Mouse (Mus musculus) midbrain, embryonic 11.5 days (tissue): ENCODE results near the gene Cachd1. TPM values are rescaled to one million over a fixed set of nuclear protein-coding genes. Genes with fewer than 3 reads are reported as not detected.

Source experiments
- ATAC-seq: fragments of 200-750 bp; cut with Nextera tagmentation; 2 replicates; pipeline ENCODE4 v1.8.0; 2017; ENCODE audit warnings: moderate TSS enrichment, moderate library complexity; ENCODE audit not compliant: low FRiP score
- DNase-seq: peaks from one replicate; pipeline ENCODE4 v3.0.0; 2015; ENCODE audit warnings: low spot score; ENCODE audit errors: missing footprints
- H3K27ac ChIP-seq: fragments of 300-500 bp; sonication (generic); 2 replicates; pipeline ENCODE4 v1.5.1; 2014; ENCODE audit warnings: low read depth, low read length
- H3K27me3 ChIP-seq: fragments of 300-500 bp; sonication (generic); 2 replicates; pipeline ENCODE4 v1.6.1; 2014; ENCODE audit warnings: mild to moderate bottlenecking, low read length, moderate library complexity, mixed read lengths; ENCODE audit not compliant: control insufficient read depth, insufficient read depth
- H3K36me3 ChIP-seq: fragments of 300-500 bp; sonication (generic); 2 replicates; pipeline ENCODE4 v1.6.1; 2014; ENCODE audit warnings: mild to moderate bottlenecking, low read length, moderate library complexity, mixed read lengths; ENCODE audit not compliant: control insufficient read depth, insufficient read depth
- H3K4me1 ChIP-seq: fragments of 300-500 bp; sonication (generic); 2 replicates; pipeline ENCODE4 v1.6.1; 2014; ENCODE audit warnings: low read length; ENCODE audit not compliant: control insufficient read depth, insufficient read depth
- H3K4me2 ChIP-seq: fragments of 300-500 bp; sonication (generic); 2 replicates; pipeline ENCODE4 v1.6.1; 2014; ENCODE audit warnings: mild to moderate bottlenecking, moderate library complexity
- H3K4me3 ChIP-seq: fragments of 300-500 bp; sonication (generic); 2 replicates; pipeline ENCODE4 v1.5.1; 2014; ENCODE audit warnings: low read depth, low read length
- H3K9ac ChIP-seq: fragments of 300-500 bp; sonication (generic); 2 replicates; pipeline ENCODE4 v1.6.1; 2014; ENCODE audit warnings: low read length
- H3K9me3 ChIP-seq: fragments of 300-500 bp; sonication (generic); 2 replicates; pipeline ENCODE4 v1.6.1; 2016; ENCODE audit warnings: low read length; ENCODE audit not compliant: control insufficient read depth
- WGBS: fragments of 180-500 bp; shearing (Covaris S2); extraction: QIAGEN DNeasy Blood & Tissue Kit; methylation state at CpG from one replicate; pipeline ENCODE4 v1.1.7; 2014; 5-methylcytosine and 5-hydroxymethylcytosine counted together
- polyA plus RNA-seq: library from polyadenylated mRNA; unstranded; fragments of >200 nt; fragmentation: Nextera tagmentation; extraction: Ambion mirVana; gene quantifications from 2 replicates; pipeline ENCODE4 v1.2.1, GENCODE M21; 2014

The Cachd1 gene
- polyA plus RNA-seq, 1 experiment from 2014 or later, result 39.0 TPM

GRCm38 (mm10) chr4:100877351-100877750 lies 100.9 kb downstream of the Cachd1 start:
- no peak overlapping the region for H3K4me3 ChIP-seq
- WGBS, result 13% methylated on average over 3 of the region's 3 CpGs
- H3K36me3 ChIP-seq, result no peaks in the 10 kb centered on the region
- DNase-seq (no peak), ATAC-seq (no peak)
- H3K27me3 ChIP-seq, result no peaks in the 10 kb centered on the region
- 0 out of 2 replicates have a peak, but pooled peaks cover 2% of the 10 kb centered on the region for H3K4me1 ChIP-seq
- no peak overlapping the region for H3K27ac ChIP-seq
- no peaks in the 10 kb centered on the region for H3K9me3 ChIP-seq
- H3K4me2 ChIP-seq, result no peak overlapping the region
- no peak overlapping the region for H3K9ac ChIP-seq

- no peaks in the 10 kb centered on the region for H3K36me3 ChIP-seq
- no peaks in the 10 kb centered on the region for H3K9me3 ChIP-seq
- H3K9ac ChIP-seq, result no peak overlapping the region
- H3K4me1 ChIP-seq, result 0 out of 2 replicates have a peak, but pooled peaks cover 3% of the 10 kb centered on the region
- no peak overlapping the region for H3K4me3 ChIP-seq
- 91% methylated on average over 8 of the region's 8 CpGs for WGBS
- no peak overlapping the region for H3K27ac ChIP-seq
- DNase-seq (no peak), ATAC-seq (no peak)
- H3K4me2 ChIP-seq, result no peak overlapping the region
- H3K27me3 ChIP-seq, result no peaks in the 10 kb centered on the region
Observed at GRCm38 (mm10) chr4:100879414-100879813, 102.9 kb downstream of the Cachd1 start.

GRCm38 (mm10) chr4:100880075-100880474 lies 103.6 kb downstream of the Cachd1 start:
- Histone ChIP-seq H3K36me3 (no peaks in the 10 kb centered on the region), H3K27me3 (no peaks in the 10 kb centered on the region), H3K27ac (no peak overlapping the region), H3K9ac (no peak overlapping the region), H3K4me1 (peaks cover 9% of the 10 kb centered on the region; the same call in 1 of the 2 replicates), H3K4me3 (no peak overlapping the region), H3K4me2 (no peak overlapping the region), H3K9me3 (no peaks in the 10 kb centered on the region)
- DNase-seq (no peak), ATAC-seq (no peak)
- WGBS, result 84% methylated on average over 4 of the region's 4 CpGs

GRCm38 (mm10) chr4:100885793-100886742 lies 109.6 kb downstream of the Cachd1 start:
- Histone ChIP-seq H3K4me1 (peaks cover 55% of the 10 kb centered on the region), H3K9me3 (no peaks in the 10 kb centered on the region), H3K27ac (peak overlapping the region; percentile 86), H3K36me3 (no peaks in the 10 kb centered on the region), H3K4me3 (no peak overlapping the region), H3K4me2 (peak overlapping the region; percentile 21; the same call in 1 of the 2 replicates), H3K27me3 (no peaks in the 10 kb centered on the region), H3K9ac (peak overlapping the region; percentile 42)
- ATAC-seq (peak; percentile 74), DNase-seq (peak; percentile 93)
- WGBS, result 13% methylated on average over 19 of the region's 19 CpGs

GRCm38 (mm10) chr4:100886743-100887416 lies 110.4 kb downstream of the Cachd1 start:
- no peaks in the 10 kb centered on the region for H3K9me3 ChIP-seq
- H3K4me1 ChIP-seq, result peaks cover 57% of the 10 kb centered on the region
- 68% methylated on average over 8 of the region's 8 CpGs for WGBS
- no peaks in the 10 kb centered on the region for H3K27me3 ChIP-seq
- ATAC-seq, result peak; percentile 11; the same call in 1 of the 2 replicates
- H3K36me3 ChIP-seq, result no peaks in the 10 kb centered on the region
- H3K27ac ChIP-seq, result peak overlapping the region; percentile 86
- no peak for DNase-seq
- H3K9ac ChIP-seq, result peak overlapping the region; percentile 42
- no peak overlapping the region for H3K4me3 ChIP-seq
- H3K4me2 ChIP-seq, result peak overlapping the region; percentile 3; the same call in 1 of the 2 replicates

- Histone ChIP-seq H3K27me3 (no peaks in the 10 kb centered on the region), H3K4me1 (peaks cover 50% of the 10 kb centered on the region), H3K9ac (no peak overlapping the region), H3K9me3 (no peaks in the 10 kb centered on the region), H3K27ac (peak overlapping the region; percentile 67), H3K4me2 (no peak overlapping the region), H3K4me3 (no peak overlapping the region), H3K36me3 (no peaks in the 10 kb centered on the region)
- peak; percentile 67 for ATAC-seq
- no peak for DNase-seq
- WGBS, result 17% methylated on average over 7 of the region's 7 CpGs
Observed at GRCm38 (mm10) chr4:100890106-100890970, 113.9 kb downstream of the Cachd1 start.

GRCm38 (mm10) chr4:100893739-100894138 lies 117.3 kb downstream of the Cachd1 start:
- DNase-seq (no peak), ATAC-seq (no peak)
- Histone ChIP-seq H3K9me3 (no peaks in the 10 kb centered on the region), H3K4me2 (no peak overlapping the region), H3K27ac (no peak overlapping the region), H3K9ac (no peak overlapping the region), H3K4me3 (no peak overlapping the region), H3K36me3 (no peaks in the 10 kb centered on the region), H3K27me3 (no peaks in the 10 kb centered on the region), H3K4me1 (peaks cover 25% of the 10 kb centered on the region)

- H3K27me3 ChIP-seq, result no peaks in the 10 kb centered on the region
- ATAC-seq, result no peak
- H3K9ac ChIP-seq, result no peak overlapping the region
- H3K4me2 ChIP-seq, result no peak overlapping the region
- no peaks in the 10 kb centered on the region for H3K9me3 ChIP-seq
- WGBS, result 78% methylated on average over 2 of the region's 2 CpGs
- DNase-seq, result no peak
- no peak overlapping the region for H3K27ac ChIP-seq
- H3K36me3 ChIP-seq, result no peaks in the 10 kb centered on the region
- no peak overlapping the region for H3K4me3 ChIP-seq
- H3K4me1 ChIP-seq, result peaks cover 21% of the 10 kb centered on the region
Observed at GRCm38 (mm10) chr4:100894142-100894541, 117.7 kb downstream of the Cachd1 start.
